ENCODE assay signal across 8 mouse cellular contexts in the genomic region with DNA sequence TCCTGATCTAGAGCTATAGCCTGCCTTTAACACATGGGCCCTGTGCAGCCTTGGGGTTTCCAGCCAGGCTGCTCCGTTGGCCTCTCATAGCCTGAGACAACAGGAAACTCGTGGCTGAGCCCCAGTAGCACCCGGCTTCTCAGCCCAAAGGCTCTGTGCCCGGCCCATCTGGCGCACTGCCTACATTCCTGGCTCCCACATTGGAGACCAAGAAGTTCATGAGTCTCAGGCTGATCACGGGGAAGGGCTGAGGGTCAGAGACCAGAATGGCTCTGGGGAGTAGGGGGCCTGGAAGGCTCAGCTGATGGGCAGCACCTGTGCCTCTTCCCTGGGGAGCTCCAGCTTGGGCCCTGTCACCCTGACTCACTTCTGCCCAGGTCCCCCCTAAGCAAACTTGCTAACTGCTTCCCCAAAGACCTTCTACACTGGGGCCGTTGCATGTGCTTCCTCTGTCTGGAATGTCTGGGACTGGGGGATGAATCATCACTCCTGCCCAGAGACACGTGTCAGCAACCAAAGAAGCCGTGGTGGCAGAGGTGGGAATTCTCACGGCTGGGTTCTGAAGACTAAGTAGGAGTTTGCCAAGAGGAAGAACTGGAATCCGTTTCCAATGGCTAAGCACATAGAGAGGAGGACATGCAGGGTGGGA. TPM values are rescaled to one million over a fixed set of nuclear protein-coding genes. Genes with fewer than 3 reads are reported as not detected.
DNase-seq lines count a peak whose midpoint lies in the region; ATAC-seq and TF ChIP-seq lines count a peak whose summit lies in the region.

No protein-coding gene starts in this region.

- H3K27me3 ChIP-seq in kidney, embryonic 15.5 days = peaks cover 10% of the 10 kb centered on the region
- no peaks in the 10 kb centered on the region for H3K27me3 ChIP-seq in heart, adult 2 months (ENCODE audit: control insufficient read depth, insufficient read depth, low read length)
- no peaks in the 10 kb centered on the region for H3K27me3 ChIP-seq in limb, embryonic 14.5 days (ENCODE audit: control insufficient read depth, insufficient read depth, low read length)

- no peaks in the 10 kb centered on the region for H3K79me2 ChIP-seq in heart, adult 2 months (replicated peaks; ENCODE audit: control insufficient read depth, insufficient read depth, low read length)

- no peak overlapping the region for H3K4me3 ChIP-seq in kidney, embryonic 15.5 days (replicated peaks)
- no peak overlapping the region for H3K4me3 ChIP-seq in heart, adult 2 months
- H3K4me3 ChIP-seq in limb, embryonic 14.5 days (replicated peaks; ENCODE audit: low read length) = no peak overlapping the region

- H3K9ac ChIP-seq in kidney, embryonic 15.5 days = no peak overlapping the region
- no peak overlapping the region; the same call in 1 of the 2 replicates for H3K9ac ChIP-seq in heart, adult 2 months (ENCODE audit: low read depth, low read length)
- H3K9ac ChIP-seq in limb, embryonic 14.5 days (ENCODE audit: low read depth, low read length, severe bottlenecking) = peak overlapping the region; percentile 25; the same call in 1 of the 2 replicates

- peak; percentile 90 for DNase-seq in kidney, adult 18-20 months
- DNase-seq in adrenal gland, postnatal 10 days = peak; percentile 88
- peak; percentile 76 to 78 for DNase-seq in heart, adult 2 months
- peak; percentile 26 for DNase-seq in limb, embryonic 14.5 days (ENCODE audit: low spot score)
- DNase-seq in spleen, postnatal 36 days (ENCODE audit: low spot score in 2 of 2) = no peak

- H3K27ac ChIP-seq in kidney, embryonic 15.5 days = no peak overlapping the region
- H3K27ac ChIP-seq in heart, adult 2 months = peak overlapping the region; percentile 33; the same call in 1 of the 2 replicates
- no peak overlapping the region for H3K27ac ChIP-seq in limb, embryonic 14.5 days (replicated peaks; ENCODE audit: low read depth, low read length)

- no peaks in the 10 kb centered on the region for H3K9me3 ChIP-seq in kidney, embryonic 15.5 days (replicated peaks)
- H3K9me3 ChIP-seq in limb, embryonic 14.5 days (ENCODE audit: control insufficient read depth, low read length) = no peaks in the 10 kb centered on the region

- no peaks in the 10 kb centered on the region for H3K36me3 ChIP-seq in kidney, embryonic 15.5 days
- H3K36me3 ChIP-seq in heart, adult 2 months (ENCODE audit: control insufficient read depth, insufficient read depth, low read length) = no peaks in the 10 kb centered on the region
- no peaks in the 10 kb centered on the region for H3K36me3 ChIP-seq in limb, embryonic 14.5 days (ENCODE audit: control insufficient read depth, insufficient read depth, low read length)

- TF ChIP-seq POLR2A in heart, adult 2 months (IDR thresholded peaks at IDR 0.05; ENCODE audit: insufficient read depth, low read depth, low read length) = no peak
- no peak for TF ChIP-seq POLR2A in limb, embryonic 14.5 days (IDR thresholded peaks at IDR 0.05; ENCODE audit: borderline replicate concordance, extremely low read depth, insufficient read depth, insufficient read length)

- 38% methylated on average over 11 of the region's 11 CpGs for WGBS in kidney, embryonic 15.5 days
- WGBS in heart, adult 2 months = 14% methylated on average over 11 of the region's 11 CpGs
- 42% methylated on average over 11 of the region's 11 CpGs for WGBS in limb, embryonic 14.5 days

- peaks cover 24% of the 10 kb centered on the region for H3K4me1 ChIP-seq in kidney, embryonic 15.5 days
- H3K4me1 ChIP-seq in heart, adult 2 months (ENCODE audit: control insufficient read depth, insufficient read depth, low read length) = peaks cover 12% of the 10 kb centered on the region
- H3K4me1 ChIP-seq in limb, embryonic 14.5 days (ENCODE audit: control insufficient read depth, insufficient read depth, low read length) = no peaks in the 10 kb centered on the region

- no peak overlapping the region for H3K4me2 ChIP-seq in kidney, embryonic 15.5 days
- no peak overlapping the region for H3K4me2 ChIP-seq in limb, embryonic 14.5 days (replicated peaks; ENCODE audit: low read depth, low read length, severe bottlenecking)

- TF ChIP-seq EP300 in heart, adult 2 months (IDR thresholded peaks at IDR 0.05; ENCODE audit: insufficient read depth, low read depth, low read length) = 0 out of 2 replicates have a peak, but pooled peaks have one; percentile 15

- no peak for TF ChIP-seq CTCF in heart, adult 2 months (IDR thresholded peaks at IDR 0.05)

- intact Hi-C loops in heart, adult 2 months (cut with DNase I) = no loop called here

- no peak for ATAC-seq in kidney, embryonic 15.5 days (replicated peaks; ENCODE audit: low FRiP score)
- ATAC-seq in limb, embryonic 14.5 days (ENCODE audit: low FRiP score, low read depth) = no peak
- no peak for ATAC-seq in activated CD4-positive, CD25-positive, alpha-beta regulatory T cell, adult 4 months
- no peak for ATAC-seq in monocyte, adult 5-6 weeks (replicated peaks; ENCODE audit: insufficient number of reproducible peaks, low FRiP score, low TSS enrichment, poor library complexity, severe bottlenecking)

RNA-seq across cellular contexts. Expression of a gene that starts 2.2 kb away (rescaled TPM):
- polyA plus RNA-seq in kidney, embryonic 15.5 days (2015; fragmentation: Nextera tagmentation; extraction: Ambion mirVana) = 14.4 and 15.4 TPM in 2 replicates
- 10 to 100 TPM; 48.9 to 87.1 TPM for total RNA-seq in adrenal gland, postnatal 10 days (2021)
- total RNA-seq in heart, adult 2 months (2021) = 1 to 10 TPM; 4.5 to 5.9 TPM
- 7.1 and 10.8 TPM in 2 replicates for polyA plus RNA-seq in heart, adult 2 months (2012; rRNA removed)
- polyA plus RNA-seq in limb, embryonic 14.5 days (2012; rRNA removed) = 18.1 and 24.0 TPM in 2 replicates
- polyA plus RNA-seq in limb, embryonic 14.5 days (2014; fragmentation: Nextera tagmentation; extraction: Ambion mirVana) = 8.1 and 11.3 TPM in 2 replicates
- 1 to 10 TPM; 1.1 to 1.6 TPM for polyA plus RNA-seq in activated CD4-positive, CD25-positive, alpha-beta regulatory T cell, adult 4 months (2017; shearing (Covaris generic))
- total RNA-seq in monocyte, adult 5-6 weeks (2017) = 11.8 to 14.7 TPM (median 13.1 TPM) in 3 replicates

RNA-seq across cellular contexts. Expression of a gene that starts 28.2 kb away (rescaled TPM):
- 0.39 and 0.60 TPM in 2 replicates for polyA plus RNA-seq in kidney, embryonic 15.5 days (2015; fragmentation: Nextera tagmentation; extraction: Ambion mirVana)
- 1 to 10 TPM in 1 of 2 experiments, under 1 TPM in 1; 0.66 to 1.2 TPM for total RNA-seq in adrenal gland, postnatal 10 days (2021)
- total RNA-seq in heart, adult 2 months (2021) = under 1 TPM in 1 of 2 experiments, not detected in 1; 0.14 TPM
- 0.06 TPM in 1 of 2 replicates, not detected in the other for polyA plus RNA-seq in heart, adult 2 months (2012; rRNA removed)
- polyA plus RNA-seq in limb, embryonic 14.5 days (2012; rRNA removed) = 0.25 and 0.38 TPM in 2 replicates
- polyA plus RNA-seq in limb, embryonic 14.5 days (2014; fragmentation: Nextera tagmentation; extraction: Ambion mirVana) = 0.17 and 0.18 TPM in 2 replicates
- polyA plus RNA-seq in activated CD4-positive, CD25-positive, alpha-beta regulatory T cell, adult 4 months (2017; shearing (Covaris generic)) = not detected
- 0.29 TPM in 1 of 3 replicates, not detected in the others for total RNA-seq in monocyte, adult 5-6 weeks (2017)

Comparison
In these comparisons a context has a peak if more than half of its experiments do, and no peak if none do; other contexts are left out.
1. DNase-seq: peak in kidney, adult 18-20 months (single experiment), adrenal gland, postnatal 10 days (single experiment), heart, adult 2 months (2 of 2) and limb, embryonic 14.5 days (single experiment); none in spleen, postnatal 36 days (0 of 2).